18 mouse cellular contexts compared by ENCODE assay signal in the genomic region with DNA sequence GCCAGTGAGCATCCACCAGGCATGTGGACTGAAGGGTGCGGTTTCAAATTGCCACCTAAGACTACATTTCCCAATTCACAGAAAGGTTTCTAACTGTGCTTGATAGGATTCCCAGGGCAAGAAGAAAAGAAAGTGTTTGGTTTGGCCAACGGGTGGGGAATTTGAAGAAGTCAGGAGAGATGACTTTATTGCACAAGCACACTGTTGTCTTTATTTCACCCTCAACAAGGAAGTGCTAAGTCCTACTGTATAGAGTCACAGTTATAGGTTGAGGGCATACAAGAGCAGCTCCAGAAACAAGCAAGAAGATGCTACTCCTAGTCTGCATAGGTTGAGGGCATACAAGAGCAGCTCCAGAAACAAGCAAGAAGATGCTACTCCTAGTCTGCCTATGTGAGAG. TPM values are rescaled to one million over a fixed set of nuclear protein-coding genes. Genes with fewer than 3 reads are reported as not detected.
DNase-seq lines count a peak whose midpoint lies in the region; ATAC-seq lines count a peak whose summit lies in the region.
"Had no signal": no experiment of that assay in that cellular context is flagged by ENCODE, and none has a peak within 500 bp of the region (broad histone marks: within the 10 kb centered on the region; RNA-seq: fewer than 3 reads in every experiment).

No protein-coding gene starts in this region.

- DNase-seq in cerebellum, adult 11-12 months: no peak
- no peak for DNase-seq in spleen, postnatal 14 days (ENCODE audit: low spot score in 2 of 2)
- no peak for DNase-seq in adrenal gland, postnatal 14 days
- DNase-seq: adrenal gland, adult 2 months; adrenal gland, postnatal 10 days; adrenal gland, postnatal 36 days; cerebellum, adult 18-20 months; cerebellum, adult 8-10 months; cerebellum, adult 9-11 months; cerebellum, postnatal 14 days; cerebellum, postnatal 36 days; embryo, embryonic 11 days; forebrain, postnatal 0 days had no signal

- ATAC-seq in granulocyte monocyte progenitor cell, adult 5-6 weeks (replicated peaks; ENCODE audit: poor library complexity, severe bottlenecking): peak; percentile 85
- peak; percentile 78 for ATAC-seq in megakaryocyte progenitor cell, adult 5-6 weeks (replicated peaks; ENCODE audit: poor library complexity)
- ATAC-seq: forebrain, embryonic 13.5 days; forebrain, embryonic 15.5 days; forebrain, postnatal 0 days had no signal

RNA-seq across cellular contexts. Expression of a gene that starts 60.0 kb away (rescaled TPM):
- 4.9 and 8.2 TPM in 2 replicates for total RNA-seq in granulocyte monocyte progenitor cell, adult 5-6 weeks (2014; fragmentation: Nextera tagmentation)
- 4.1 and 4.7 TPM in 2 replicates for total RNA-seq in granulocyte monocyte progenitor cell, adult 5-6 weeks (2017)
- 7.7 and 10.7 TPM in 2 replicates for total RNA-seq in megakaryocyte progenitor cell, adult 5-6 weeks (2015)
- total RNA-seq in megakaryocyte progenitor cell, adult 5-6 weeks (2017): 2.5 and 5.1 TPM in 2 replicates
- total RNA-seq in adrenal gland, postnatal 14 days (2021): 163 and 168 TPM in 2 replicates
- total RNA-seq: MEL had no signal

Comparison
In these comparisons a context has a peak if more than half of its experiments do, and no peak if none do; other contexts are left out.
1. RNA of a gene that starts 60.0 kb away (total RNA-seq): 163 to 168 TPM in adrenal gland, postnatal 14 days; 2.5 to 10.7 TPM in megakaryocyte progenitor cell, adult 5-6 weeks and 4.1 to 8.2 TPM in granulocyte monocyte progenitor cell, adult 5-6 weeks; every median in the first group is over 10 times any median in the second.